Mouse (Mus musculus) embryonic fibroblast, embryonic 13.5 days (primary cell): ENCODE measurements at regions not wholly inside any gene's neighbourhood (a gene's known extent, or its start where the extent isn't known, plus 50 kb on each side); places are given as distances from the start of the nearest gene placed in this dataset.

Source experiments
- H3K27ac ChIP-seq: 2 replicates; pipeline ENCODE4 v1.5.1; 2012; ENCODE audit warnings: low read length, control low read depth, inconsistent platforms; ENCODE audit not compliant: insufficient read depth
- H3K4me1 ChIP-seq: 2 replicates; pipeline ENCODE4 v1.6.1; 2011; ENCODE audit warnings: low read length; ENCODE audit not compliant: control insufficient read depth, insufficient read depth
- H3K4me3 ChIP-seq: 2 replicates; pipeline ENCODE4 v1.5.1; 2011; ENCODE audit warnings: mild to moderate bottlenecking, control low read depth, low read length; ENCODE audit not compliant: insufficient read depth
- CTCF ChIP-seq: IDR thresholded peaks from 2 replicates; pipeline ENCODE4 v1.5.1; 2011; ENCODE audit warnings: mild to moderate bottlenecking, control low read depth, low read length, moderate library complexity, borderline replicate concordance; ENCODE audit not compliant: insufficient read depth
- POLR2A ChIP-seq: IDR thresholded peaks from 2 replicates; pipeline ENCODE4 v1.6.1; 2011; ENCODE audit warnings: low read depth, mild to moderate bottlenecking, control low read depth, low read length, moderate library complexity

DNA sequence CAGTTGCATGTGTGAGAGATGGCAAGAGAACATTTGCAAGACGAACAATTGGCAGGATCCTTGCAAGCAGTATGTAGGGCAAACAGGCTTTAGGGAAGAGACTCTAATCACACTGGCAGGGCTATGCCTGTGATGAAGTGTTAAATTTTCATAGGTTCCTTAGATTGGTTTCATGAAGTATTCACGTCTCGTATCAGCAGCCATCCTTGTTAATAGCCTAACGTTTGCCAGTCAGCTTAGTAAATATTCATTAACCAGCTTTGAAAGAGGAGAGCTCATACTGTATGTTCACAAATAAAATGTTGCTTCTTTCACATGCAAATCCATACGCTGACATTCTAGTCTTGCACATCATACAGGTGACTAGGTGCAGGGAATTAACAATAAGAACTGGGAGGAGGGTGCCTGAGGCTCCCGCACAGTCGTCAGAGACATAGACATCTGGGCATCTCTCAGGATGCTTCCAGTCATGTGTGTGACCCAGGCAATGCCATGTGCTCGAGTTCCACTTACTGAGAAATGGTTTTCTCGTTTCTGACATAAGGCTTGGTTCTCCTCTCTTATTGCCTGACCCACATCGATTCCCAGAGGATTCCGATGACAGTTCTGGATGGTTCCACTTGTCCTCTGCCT is 257.7 kb downstream of the Map2k6 start:
- Histone ChIP-seq H3K4me3 (no peak overlapping the region), H3K27ac (no peak overlapping the region), H3K4me1 (no peaks in the 10 kb centered on the region)
- TF ChIP-seq CTCF (no peak), POLR2A (no peak)

DNA sequence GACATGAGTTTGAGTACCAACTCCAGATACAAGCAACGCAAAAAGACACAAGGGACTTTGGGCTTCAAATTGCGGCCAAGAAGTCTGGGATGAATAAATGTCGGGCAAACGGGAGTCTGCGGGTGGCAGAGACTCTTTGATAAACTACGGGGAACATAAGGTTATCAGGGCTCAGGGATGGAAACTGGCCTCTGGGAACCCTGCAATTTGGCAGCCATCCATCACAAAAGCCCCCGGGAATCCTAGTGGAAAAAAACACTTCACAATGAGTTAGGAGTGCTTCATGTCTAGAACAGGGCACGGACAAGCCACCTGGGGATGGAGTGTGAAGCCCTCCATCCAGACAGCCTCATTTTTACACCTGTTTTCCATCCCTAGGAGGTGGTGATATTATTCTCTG is 258.9 kb downstream of the Map2k6 start:
- no peak overlapping the region for H3K27ac ChIP-seq
- TF ChIP-seq CTCF (no peak), POLR2A (no peak)
- no peaks in the 10 kb centered on the region for H3K4me1 ChIP-seq
- H3K4me3 ChIP-seq, result no peak overlapping the region

DNA sequence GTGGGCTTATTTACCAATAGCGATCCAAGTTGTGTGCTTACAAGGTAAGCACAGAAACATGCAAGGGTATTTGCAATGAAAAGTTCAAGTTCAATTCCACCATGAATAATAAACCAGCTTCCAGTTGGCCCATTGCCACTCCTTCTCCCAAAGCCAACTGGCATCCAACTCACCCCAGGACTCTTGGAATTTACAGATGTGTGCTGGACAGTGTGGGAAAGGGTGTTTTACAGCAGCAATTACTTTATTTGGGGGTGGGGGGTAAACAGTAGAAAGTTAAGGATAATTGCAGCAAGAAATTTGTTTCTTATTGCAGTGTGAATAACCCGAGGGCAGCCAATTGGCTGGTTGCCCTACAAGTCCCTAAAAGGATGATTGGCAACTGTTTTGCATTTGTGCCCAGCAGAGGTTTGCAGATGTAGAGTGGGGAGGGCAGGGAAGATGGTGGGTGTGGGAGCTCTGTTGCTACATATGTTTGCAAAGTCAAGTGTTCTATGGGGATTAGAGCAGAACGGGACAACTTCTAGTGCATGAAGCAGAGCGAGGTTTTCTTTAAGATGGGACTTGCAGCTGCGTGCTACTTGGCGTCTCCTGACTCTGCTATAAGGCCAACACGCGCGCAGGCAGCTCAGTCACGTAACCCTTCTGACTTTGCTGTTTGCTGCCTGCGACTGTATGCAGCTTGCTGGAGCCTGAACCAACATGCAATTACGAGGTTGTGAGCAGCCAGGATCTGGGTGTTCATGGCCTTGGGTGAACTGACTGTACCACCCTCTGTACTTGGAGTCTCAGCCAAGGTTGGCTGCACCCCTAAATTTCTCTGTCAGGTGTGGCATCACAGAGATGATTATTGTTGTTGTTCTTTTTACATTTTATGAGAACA is 271.9 kb downstream of the Map2k6 start:
- TF ChIP-seq POLR2A, result no peak
- no peak for TF ChIP-seq CTCF
- Histone ChIP-seq H3K4me3 (no peak overlapping the region), H3K27ac (no peak overlapping the region), H3K4me1 (no peaks in the 10 kb centered on the region)

DNA sequence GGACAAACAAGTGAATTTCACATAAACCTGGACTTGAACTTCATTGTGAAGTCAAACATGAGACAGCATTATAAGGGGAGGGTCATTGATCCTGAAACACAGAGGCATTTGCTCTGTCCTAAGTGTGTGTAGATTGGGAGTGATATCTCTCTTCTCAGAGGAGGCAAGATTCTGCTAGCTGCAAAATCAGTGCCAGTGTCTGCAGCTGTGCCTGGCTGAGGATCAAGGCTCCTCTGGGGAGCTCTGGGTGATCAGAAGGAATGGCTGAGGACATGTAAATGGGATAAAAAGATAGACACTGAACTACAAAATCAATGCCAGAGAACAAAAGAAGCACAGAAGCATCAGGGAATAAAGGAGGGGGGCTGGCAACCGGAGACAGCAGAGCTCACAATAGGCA is 274.0 kb downstream of the Map2k6 start:
- TF ChIP-seq CTCF (no peak), POLR2A (no peak)
- no peak overlapping the region for H3K27ac ChIP-seq
- H3K4me3 ChIP-seq, result no peak overlapping the region
- H3K4me1 ChIP-seq, result no peaks in the 10 kb centered on the region

DNA sequence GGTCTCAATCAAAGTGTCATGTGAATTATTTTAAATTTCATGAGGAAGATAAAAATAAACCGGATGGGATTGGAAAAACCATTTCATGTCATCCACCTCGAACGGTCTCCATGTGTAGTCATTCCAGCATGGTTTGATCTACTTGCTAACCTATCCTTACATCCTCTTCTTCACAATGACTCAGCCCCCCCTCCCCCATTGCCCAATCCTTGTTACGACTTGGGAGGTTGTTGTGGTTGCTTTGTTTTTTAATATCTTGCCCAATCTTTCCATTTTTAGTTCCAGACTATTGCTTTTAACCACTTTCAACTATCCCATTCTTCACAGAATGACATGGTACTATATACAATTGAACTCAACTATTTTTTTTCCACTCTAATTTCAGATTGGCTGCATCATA is 275.0 kb upstream of the Kcnj16 start:
- Histone ChIP-seq H3K4me3 (no peak overlapping the region), H3K4me1 (no peaks in the 10 kb centered on the region), H3K27ac (no peak overlapping the region)
- TF ChIP-seq CTCF, result no peak
- TF ChIP-seq POLR2A, result no peak

DNA sequence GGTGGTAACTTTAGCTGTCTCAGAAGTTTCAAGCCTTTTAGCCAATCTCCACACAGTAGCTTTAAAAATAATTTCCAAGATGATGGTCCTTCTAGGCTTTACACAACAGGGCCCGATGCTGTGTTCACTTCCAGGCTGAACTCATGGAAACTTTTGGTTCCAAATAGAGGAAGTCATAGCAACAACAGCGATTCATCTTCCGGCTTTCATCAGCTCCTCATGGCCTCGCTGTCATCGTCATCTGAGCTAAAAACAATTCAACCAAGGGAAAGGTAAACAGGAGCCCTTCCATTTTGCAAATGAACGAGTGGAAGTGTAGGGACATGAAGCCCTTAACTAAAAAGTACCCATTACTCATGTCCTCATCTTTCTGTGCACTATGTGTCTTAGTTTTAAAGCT is 270.8 kb upstream of the Kcnj16 start:
- Histone ChIP-seq H3K27ac (no peak overlapping the region), H3K4me1 (0 out of 2 replicates have a peak, but pooled peaks cover 3% of the 10 kb centered on the region), H3K4me3 (no peak overlapping the region)
- TF ChIP-seq CTCF (no peak), POLR2A (no peak)

DNA sequence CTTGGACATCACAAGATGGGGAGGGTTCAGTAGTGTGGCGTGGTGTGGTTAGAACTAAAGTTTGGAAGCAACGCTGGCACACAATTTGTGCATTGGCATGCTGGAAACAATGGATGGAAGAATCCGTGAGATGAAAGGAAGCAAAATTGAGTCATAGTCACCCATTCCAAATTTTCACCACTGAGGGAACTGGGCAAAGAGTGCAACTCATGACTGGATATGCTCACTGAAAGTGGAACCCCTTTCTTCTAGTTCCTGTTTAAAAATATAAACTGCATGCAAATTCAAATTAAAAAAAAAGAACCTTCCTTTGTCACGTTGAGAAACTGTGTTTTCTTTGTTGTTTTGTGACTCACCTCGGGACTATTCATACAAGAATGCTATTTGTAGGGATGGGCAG is 269.5 kb upstream of the Kcnj16 start:
- Histone ChIP-seq H3K4me3 (no peak overlapping the region), H3K4me1 (0 out of 2 replicates have a peak, but pooled peaks cover 3% of the 10 kb centered on the region), H3K27ac (no peak overlapping the region)
- TF ChIP-seq POLR2A (no peak), CTCF (no peak)

DNA sequence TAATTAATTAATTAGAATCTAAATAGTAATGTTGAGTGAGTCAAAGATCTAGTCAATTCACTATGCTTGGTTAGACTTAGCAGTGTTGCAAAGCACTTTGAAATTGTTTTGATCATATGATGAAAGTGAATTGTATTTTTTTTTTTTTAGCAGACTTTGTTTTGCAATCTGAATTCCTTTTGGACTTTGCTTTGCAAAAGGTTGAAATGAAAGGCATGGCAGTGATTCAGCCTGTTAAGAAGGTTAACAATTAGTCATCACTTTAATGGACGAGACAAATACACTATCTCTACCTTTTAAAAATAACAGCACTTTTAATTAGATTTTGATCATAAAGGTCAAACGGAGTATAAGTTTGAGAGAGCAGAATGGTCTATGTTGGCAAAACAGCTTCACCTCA is 266.9 kb upstream of the Kcnj16 start:
- Histone ChIP-seq H3K4me1 (0 out of 2 replicates have a peak, but pooled peaks cover 3% of the 10 kb centered on the region), H3K4me3 (no peak overlapping the region), H3K27ac (no peak overlapping the region)
- TF ChIP-seq POLR2A (no peak), CTCF (no peak)

DNA sequence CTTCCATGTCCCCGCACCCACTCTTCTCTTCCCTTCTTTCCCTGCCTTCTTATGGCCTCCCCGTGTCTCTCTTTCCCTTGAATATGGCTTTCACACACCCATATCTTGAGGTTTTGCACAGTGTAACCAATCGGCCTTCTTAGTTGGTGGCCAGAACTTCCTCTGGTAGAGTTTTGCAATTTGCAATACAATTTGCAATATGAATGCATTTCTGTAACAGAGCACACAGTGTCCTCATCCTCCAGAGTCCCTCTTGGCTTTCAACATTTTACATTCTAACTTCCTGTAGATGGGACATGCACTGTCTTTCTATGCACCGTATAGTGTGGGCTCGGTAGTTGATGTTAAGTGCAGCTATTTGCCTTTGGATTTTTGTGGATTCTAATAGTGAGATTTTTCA is 265.7 kb upstream of the Kcnj16 start:
- TF ChIP-seq CTCF, result no peak
- no peak for TF ChIP-seq POLR2A
- Histone ChIP-seq H3K4me3 (no peak overlapping the region), H3K4me1 (0 out of 2 replicates have a peak, but pooled peaks cover 3% of the 10 kb centered on the region), H3K27ac (no peak overlapping the region)

DNA sequence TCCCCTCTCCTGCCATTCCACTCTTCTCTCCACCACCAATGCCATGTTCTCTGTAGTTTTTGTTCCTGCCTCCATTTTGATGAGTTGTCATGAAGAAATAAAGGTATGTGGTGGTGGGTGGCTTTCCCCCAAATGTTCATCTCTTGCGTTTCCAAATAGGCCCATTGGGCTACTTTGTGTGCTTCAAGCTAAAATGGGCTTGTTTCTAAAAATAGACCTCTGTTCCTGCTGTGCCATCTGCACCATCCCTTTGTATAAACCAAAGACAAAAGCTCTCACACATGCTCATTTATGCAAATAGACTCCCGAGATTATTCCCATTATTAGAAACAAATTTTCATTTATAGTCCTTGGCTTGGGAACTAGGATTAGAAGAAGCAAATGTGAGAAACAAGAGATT is 264.3 kb upstream of the Kcnj16 start:
- TF ChIP-seq CTCF, result no peak
- no peak for TF ChIP-seq POLR2A
- H3K4me3 ChIP-seq, result no peak overlapping the region

More for the DNA sequence above, 264.3 kb upstream of the Kcnj16 start:
- Histone ChIP-seq H3K27ac (no peak overlapping the region), H3K4me1 (no peaks in the 10 kb centered on the region)
